Mouse (Mus musculus): ENCODE data around the gene Wnt8b.
A peak's percentile ranks its signal among the peaks of the same experiment; 100 is the strongest.
"Not testable (repeated sequence)": the region's sequence is repeated elsewhere in the genome, so short reads cannot be mapped to it uniquely, and the experiment has no call there.

Gene Wnt8b

DNA sequence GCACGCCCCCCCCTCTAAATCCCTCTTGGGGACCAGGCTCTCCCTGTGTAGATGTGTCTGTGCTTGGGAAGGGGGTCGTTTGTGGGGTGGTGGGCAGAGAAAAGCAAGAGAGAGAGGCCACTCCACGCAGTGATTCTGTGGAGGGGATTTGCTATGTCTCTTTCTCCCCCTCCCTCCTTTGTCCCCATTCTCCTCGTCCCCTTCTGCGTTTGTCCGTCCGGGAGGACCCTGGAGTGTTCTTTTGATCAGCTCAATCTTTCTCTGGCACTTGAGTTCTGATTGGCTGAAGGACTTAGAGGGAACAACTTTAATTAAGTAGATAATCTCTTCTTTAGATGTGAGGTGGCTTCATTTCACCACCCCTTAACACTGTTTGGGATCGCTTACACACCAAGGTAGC lies at the start of gene Wnt8b:
Gene Wnt8b (plus strand): TSS at position 345 of the 400 bp plus-strand sequence.
- DNase-seq (ENCODE audit: low spot score) = no peak

- no peak for DNase-seq (ENCODE audit: low spot score)
Measured at GRCm38 (mm10) chr19:44445755-44446154, 47.5 kb upstream of the Wnt8b start.

DNA sequence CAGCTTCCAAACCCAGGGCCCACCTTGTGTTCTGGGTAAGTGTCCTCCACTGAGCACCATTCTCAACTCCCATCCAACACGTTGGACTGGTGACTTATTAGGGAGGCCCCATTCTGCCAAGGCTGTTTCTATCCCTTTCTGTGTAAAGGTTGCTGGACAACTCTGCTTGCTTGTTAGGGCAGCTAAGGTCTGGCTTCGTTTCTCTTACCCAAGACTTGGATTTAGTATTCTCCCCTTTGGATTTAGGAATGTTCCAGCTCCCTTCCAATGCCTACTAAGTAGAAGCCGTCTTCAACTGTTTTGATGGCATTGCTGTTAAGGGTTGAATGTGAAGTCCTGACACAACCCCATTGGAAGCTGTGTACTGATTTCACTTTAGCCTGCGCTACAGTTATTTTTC lies 45.3 kb upstream of the Wnt8b start:
- DNase-seq (ENCODE audit: low spot score) = no peak

DNA sequence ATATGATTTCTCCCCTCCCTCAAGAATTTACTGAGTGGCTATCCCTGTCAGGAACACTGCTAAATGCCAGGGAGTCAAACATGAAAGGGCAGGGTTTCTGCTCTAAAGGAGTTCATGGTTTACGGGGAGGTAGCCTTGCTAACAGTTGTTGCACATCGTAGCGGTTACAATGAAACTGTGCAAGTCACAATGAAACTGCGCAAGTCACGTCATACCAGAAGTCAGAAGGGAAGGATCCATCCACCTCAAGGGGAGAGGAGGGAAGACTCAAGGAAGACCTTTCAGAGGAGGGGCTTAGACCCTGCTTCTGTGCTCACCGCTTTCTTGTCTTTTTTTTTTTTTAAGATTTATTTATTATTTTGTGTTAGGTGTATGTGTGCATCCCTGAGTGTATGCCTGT lies 38.4 kb upstream of the Wnt8b start:
- DNase-seq (ENCODE audit: low spot score) = no peak

- no peak for DNase-seq (ENCODE audit: low spot score)
Measured at GRCm38 (mm10) chr19:44455356-44455755, 37.9 kb upstream of the Wnt8b start.

DNA sequence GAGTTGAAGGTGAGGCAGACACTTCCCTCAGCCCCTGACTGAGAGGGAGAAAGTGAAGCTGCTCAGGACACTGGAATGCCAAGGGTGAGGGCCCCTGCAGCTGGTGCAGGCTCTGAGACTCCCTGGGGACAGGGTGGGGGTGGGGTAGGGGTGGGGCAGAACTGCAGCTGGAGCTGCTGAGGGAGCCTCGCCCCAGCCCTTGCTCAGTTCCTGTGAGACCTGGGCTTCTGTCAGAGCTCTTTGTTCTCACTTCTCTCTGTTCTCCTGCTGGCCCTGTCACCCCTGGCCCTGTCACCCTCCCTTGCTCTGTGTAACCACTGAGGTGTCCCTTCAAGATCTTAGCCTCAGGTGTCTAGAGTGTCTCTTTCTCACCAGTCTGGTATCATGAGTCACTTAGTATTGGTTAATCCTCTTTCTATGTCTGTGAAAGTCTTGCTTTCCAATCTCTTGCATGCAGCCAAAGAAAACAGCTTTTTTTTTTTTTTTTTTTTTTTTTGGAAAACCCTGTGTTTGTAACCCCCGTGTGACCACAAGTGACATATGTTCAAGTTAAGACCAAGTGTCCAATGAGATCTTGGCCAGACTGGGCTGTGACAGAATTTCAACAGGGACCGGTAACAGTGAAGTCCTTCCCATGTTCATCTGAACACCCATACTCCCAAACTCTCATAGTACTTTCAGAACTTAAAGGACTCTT lies 35.8 kb upstream of the Wnt8b start:
- DNase-seq (ENCODE audit: low spot score) = no peak

DNA sequence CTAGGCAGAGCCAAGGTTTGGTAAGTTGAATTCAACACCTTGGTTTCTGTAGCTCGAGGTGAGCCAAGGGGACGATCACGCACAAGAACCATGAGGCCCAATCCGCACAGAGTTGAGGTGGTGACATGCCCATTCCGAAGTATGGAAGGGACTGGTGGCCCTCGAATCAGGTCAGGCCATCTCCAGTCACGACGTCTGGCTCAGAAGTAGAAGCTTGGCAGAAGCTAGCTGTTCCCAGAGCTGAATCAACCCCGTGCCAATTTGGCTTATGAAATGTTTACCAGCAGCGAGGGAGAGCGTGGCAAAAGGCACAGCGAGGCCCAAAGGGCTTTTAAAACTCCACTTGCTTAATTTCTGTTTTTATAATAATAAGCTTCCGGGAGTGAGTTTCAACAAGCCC lies 34.6 kb upstream of the Wnt8b start:
- DNase-seq (ENCODE audit: low spot score) = no peak

DNA sequence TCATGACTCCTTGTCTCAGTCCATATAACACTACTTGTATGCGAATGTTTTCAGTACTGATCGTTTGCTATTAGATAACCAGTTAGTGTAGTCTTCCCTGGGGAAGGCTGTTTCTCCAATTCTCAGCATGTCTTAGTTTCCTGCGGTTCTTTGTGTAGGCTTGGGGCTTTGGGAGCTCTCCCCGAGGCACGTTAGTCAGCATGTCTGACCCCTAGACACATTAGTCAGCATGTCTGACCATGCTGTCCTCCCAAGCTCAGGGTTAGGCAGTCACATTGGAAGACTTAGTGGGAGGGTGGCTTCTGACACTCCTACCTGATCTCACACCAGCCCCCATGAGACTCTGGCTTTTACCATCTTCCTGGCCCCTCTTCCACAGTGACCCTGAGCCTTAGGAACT lies 32.8 kb upstream of the Wnt8b start:
- no peak for DNase-seq (ENCODE audit: low spot score)

- no peak for DNase-seq (ENCODE audit: low spot score)
Measured at GRCm38 (mm10) chr19:44461500-44461899, 31.8 kb upstream of the Wnt8b start.

GRCm38 (mm10) chr19:44462141-44462540 lies 31.1 kb upstream of the Wnt8b start:
- DNase-seq (ENCODE audit: low spot score) = no peak

DNA sequence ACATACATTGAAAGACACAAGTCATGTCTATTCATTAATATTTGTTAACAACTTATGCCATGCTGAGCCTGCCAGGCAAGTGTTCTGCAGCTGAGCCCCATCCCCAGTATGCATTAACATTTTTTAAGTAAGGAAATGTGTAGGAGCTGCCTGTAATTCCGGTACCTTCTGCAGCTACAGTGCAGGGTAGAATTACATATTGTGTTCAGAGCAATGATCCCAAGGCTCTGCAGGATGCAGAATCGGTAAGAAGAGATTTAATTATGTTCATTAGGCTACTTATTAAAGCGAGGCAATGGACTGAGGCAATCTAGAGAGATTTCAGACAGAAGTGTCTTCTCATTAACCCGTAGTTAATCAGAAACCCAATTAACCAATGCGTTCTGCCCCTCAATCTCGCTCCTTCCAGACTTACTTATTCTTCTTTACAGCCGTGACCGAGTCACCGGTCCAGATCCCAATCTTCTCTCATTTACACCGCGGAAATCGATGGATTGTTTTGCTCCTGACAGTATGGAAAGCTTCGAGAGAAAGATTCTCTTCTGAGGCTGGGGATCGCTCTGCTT lies 27.2 kb upstream of the Wnt8b start:
- not testable (repeated sequence) for DNase-seq (ENCODE audit: low spot score)

DNA sequence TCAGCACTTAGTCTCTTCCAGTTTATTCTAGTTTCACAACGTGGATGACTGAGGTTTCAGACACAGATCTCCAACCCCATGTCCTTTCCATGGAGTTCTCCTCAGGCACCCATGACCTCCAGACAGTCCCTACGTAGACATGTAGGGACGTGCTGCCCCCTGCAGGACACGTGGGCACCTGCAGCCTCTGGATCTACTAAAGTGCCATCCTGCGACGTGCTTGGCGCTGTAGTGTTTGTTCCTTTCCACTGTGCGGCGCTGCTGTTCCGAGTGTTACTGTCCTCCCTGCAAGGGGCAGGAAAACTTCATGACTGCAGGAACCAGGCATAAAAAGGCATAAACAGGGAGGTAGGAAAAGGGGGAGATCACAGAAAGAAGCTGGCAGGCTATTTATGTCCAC lies 19.1 kb upstream of the Wnt8b start:
- DNase-seq (ENCODE audit: low spot score) = peak; percentile 48

DNA sequence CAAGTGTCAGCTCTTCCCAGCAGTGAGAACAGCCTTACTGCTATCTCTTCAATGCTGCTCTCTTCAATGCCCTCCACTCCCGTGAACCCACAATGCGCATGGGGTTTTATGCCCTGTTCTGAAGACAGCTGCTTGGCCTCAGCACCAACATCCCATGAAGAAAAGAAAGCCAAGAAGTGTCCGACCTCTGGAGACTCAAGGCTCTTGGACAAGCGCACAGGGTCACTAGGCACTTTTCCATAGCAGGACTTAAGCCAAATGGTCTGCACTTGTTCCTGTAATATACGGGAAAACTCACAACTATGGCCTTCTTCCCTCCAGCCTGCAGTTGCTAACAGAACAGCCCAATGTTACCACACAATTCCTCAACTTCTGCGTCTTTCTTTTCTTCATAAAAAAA lies 18.0 kb upstream of the Wnt8b start:
- DNase-seq (ENCODE audit: low spot score) = no peak

- DNase-seq (ENCODE audit: low spot score) = no peak
Measured at GRCm38 (mm10) chr19:44476541-44476940, 16.7 kb upstream of the Wnt8b start.

- no peak for DNase-seq (ENCODE audit: low spot score)
Measured at GRCm38 (mm10) chr19:44487266-44487665, 6.0 kb upstream of the Wnt8b start.

DNA sequence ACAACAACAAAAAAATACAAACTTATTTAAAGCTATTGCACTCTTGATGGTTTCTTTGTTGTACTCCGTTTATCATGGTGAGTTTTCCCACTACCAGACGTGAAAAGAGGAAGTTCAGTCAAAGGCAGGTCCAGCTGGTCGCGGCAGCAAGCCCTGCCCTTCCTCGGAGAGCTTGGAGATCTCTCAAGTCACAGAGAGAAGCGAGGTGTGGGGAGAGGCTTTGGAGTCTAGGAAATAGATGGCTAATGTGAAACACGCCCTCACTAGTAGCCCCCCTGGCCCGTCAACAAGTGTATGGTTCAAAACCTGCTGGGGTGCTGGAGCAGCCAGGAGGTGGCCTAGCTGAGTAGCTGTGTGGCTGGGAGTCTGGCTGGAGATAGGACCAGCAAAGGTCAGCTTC lies 3.2 kb downstream of the Wnt8b start:
- DNase-seq (ENCODE audit: low spot score) = no peak

DNA sequence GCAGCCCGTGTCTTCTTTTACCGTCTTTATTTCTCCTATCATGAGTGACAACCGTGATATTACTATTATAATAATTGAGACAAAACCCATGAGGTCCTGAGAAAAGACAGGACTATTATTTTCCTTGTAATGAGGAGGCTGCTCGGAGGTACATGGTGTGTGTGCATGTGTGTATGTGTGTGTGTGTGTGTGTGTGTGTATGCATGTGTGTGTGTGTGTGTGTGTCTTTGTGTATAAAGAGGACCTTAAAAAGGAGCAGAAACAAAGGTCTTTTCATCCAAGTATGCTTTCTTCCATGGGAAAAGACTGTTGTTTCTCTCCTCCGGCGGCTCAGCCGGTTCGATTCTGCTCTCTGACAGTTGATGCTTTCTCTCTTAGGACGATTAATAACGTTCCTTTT lies 3.7 kb downstream of the Wnt8b start:
- no peak for DNase-seq (ENCODE audit: low spot score)

GRCm38 (mm10) chr19:44498936-44499335 lies 5.7 kb downstream of the Wnt8b start:
- no peak for DNase-seq (ENCODE audit: low spot score)

GRCm38 (mm10) chr19:44500240-44500639 lies 7.0 kb downstream of the Wnt8b start:
- DNase-seq (ENCODE audit: low spot score) = no peak

DNA sequence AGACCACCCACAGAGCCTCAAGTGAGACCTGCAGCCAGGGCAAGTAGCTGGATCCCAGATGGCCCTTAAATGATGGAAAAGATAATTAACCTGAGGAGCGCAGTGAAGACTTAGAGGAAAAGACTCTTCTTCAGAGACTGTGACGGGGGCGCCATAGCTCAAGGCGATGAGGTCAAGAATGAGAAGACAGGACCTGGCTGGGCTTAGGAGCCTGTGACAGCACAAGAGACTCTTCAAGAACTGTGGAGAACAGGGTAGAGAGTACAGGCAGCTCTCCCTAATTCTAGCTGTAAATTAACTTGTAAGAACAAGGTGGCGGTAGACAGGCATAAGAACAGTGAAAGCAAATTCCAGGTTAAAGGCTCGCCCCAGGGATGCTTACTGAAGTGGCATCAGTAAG lies 8.7 kb downstream of the Wnt8b start:
- no peak for DNase-seq (ENCODE audit: low spot score)

DNA sequence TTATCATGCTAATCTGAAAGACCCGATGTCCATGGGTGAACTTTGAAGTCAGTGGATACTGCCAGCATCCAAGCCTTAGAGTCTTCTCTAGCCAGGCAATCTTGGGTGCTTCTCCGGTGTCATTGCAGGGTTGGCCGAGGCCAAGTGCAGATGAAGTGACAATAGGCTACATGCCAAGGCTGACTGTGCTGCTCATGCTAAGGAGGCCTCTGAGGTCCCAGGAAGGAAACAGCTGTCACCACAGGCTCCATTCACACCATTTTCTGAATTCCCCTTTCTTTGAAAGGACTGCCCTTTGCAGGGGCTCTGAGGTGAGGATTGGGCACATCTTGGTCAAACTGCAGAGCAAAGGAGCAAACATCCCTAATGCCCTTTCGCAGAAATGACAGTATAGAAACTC lies 9.5 kb downstream of the Wnt8b start:
- DNase-seq (ENCODE audit: low spot score) = no peak

GRCm38 (mm10) chr19:44510534-44511175 lies 17.4 kb downstream of the Wnt8b start:
- no peak for DNase-seq (ENCODE audit: low spot score)

DNA sequence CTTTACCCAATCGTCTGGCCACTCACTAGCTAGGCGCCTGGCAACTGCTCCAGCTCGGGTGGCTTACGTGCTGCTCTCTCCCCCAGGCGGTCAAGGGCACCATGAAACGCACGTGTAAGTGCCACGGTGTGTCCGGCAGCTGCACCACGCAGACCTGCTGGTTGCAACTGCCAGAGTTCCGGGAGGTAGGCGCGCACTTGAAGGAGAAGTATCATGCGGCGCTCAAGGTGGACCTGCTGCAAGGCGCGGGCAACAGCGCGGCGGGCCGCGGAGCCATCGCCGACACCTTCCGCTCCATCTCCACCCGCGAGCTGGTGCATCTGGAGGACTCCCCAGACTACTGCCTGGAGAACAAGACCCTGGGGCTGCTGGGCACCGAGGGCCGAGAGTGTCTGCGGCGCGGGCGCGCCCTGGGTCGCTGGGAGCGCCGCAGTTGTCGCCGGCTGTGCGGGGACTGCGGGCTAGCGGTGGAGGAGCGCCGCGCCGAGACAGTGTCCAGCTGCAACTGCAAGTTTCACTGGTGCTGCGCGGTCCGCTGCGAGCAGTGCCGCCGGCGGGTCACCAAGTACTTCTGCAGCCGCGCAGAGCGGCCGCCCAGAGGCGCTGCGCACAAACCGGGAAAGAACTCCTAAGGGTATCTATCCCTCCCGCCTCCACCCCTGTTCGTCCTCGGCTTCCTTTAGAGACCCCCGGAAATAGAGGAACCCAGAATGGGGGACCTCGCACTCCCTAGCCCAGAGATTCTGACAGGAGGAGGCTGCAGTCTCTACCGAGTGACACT lies 18.4 kb downstream of the Wnt8b start:
- no peak for DNase-seq (ENCODE audit: low spot score)

Data from layer of hippocampus, adult 9-10 months (tissue).